Mouse (Mus musculus): ENCODE data around the gene Ttc5.
"Not testable (repeated sequence)": the region's sequence is repeated elsewhere in the genome, so short reads cannot be mapped to it uniquely, and the experiment has no call there.

Gene Ttc5

GRCm38 (mm10) chr14:50785251-50785637, at the start of gene Ttc5:
Ttc5 (minus strand) TSS chr14:50785519.
- DNase-seq (ENCODE audit: low read depth), result peak; percentile 97

GRCm38 (mm10) chr14:50834435-50834834, 49.1 kb upstream of the Ttc5 start:
- DNase-seq (ENCODE audit: low read depth), result no peak

- no peak for DNase-seq (ENCODE audit: low read depth)
Observed at GRCm38 (mm10) chr14:50833964-50834363, 48.6 kb upstream of the Ttc5 start.

GRCm38 (mm10) chr14:50829878-50830277, 44.6 kb upstream of the Ttc5 start:
- no peak for DNase-seq (ENCODE audit: low read depth)

GRCm38 (mm10) chr14:50826579-50826978, 41.3 kb upstream of the Ttc5 start:
- DNase-seq (ENCODE audit: low read depth), result no peak

- DNase-seq (ENCODE audit: low read depth), result peak; percentile 72
Observed at GRCm38 (mm10) chr14:50824219-50824618, 38.9 kb upstream of the Ttc5 start.

GRCm38 (mm10) chr14:50823240-50823639, 37.9 kb upstream of the Ttc5 start:
- peak; percentile 52 for DNase-seq (ENCODE audit: low read depth)

- DNase-seq (ENCODE audit: low read depth), result no peak
Observed at GRCm38 (mm10) chr14:50813060-50813459, 27.7 kb upstream of the Ttc5 start.

GRCm38 (mm10) chr14:50807487-50808072, 22.3 kb upstream of the Ttc5 start, which contains the start of the genes Ccnb1ip1 and Parp2:
Ccnb1ip1 (minus strand) TSS chr14:50807732.
Parp2 (plus strand) TSS chr14:50807841.
- peak; percentile 99 for DNase-seq (ENCODE audit: low read depth)

GRCm38 (mm10) chr14:50806469-50806868, 21.1 kb upstream of the Ttc5 start:
- not testable (repeated sequence) for DNase-seq (ENCODE audit: low read depth)

GRCm38 (mm10) chr14:50804683-50805082, 19.4 kb upstream of the Ttc5 start:
- DNase-seq (ENCODE audit: low read depth), result no peak

- DNase-seq (ENCODE audit: low read depth), result peak; percentile 50
Observed at GRCm38 (mm10) chr14:50802843-50803562, 17.7 kb upstream of the Ttc5 start.

GRCm38 (mm10) chr14:50802441-50802840, 17.1 kb upstream of the Ttc5 start:
- DNase-seq (ENCODE audit: low read depth), result no peak

- peak; percentile 86 for DNase-seq (ENCODE audit: low read depth)
Observed at GRCm38 (mm10) chr14:50799502-50800259, 14.4 kb upstream of the Ttc5 start.

- DNase-seq (ENCODE audit: low read depth), result peak; percentile 72
Observed at GRCm38 (mm10) chr14:50798512-50798911, 13.2 kb upstream of the Ttc5 start.

GRCm38 (mm10) chr14:50796464-50796863, 11.1 kb upstream of the Ttc5 start:
- no peak for DNase-seq (ENCODE audit: low read depth)

- no peak for DNase-seq (ENCODE audit: low read depth)
Observed at GRCm38 (mm10) chr14:50795965-50796364, 10.6 kb upstream of the Ttc5 start.

GRCm38 (mm10) chr14:50795261-50795935, 10.1 kb upstream of the Ttc5 start:
- DNase-seq (ENCODE audit: low read depth), result no peak

- DNase-seq (ENCODE audit: low read depth), result peak; percentile 46
Observed at GRCm38 (mm10) chr14:50788157-50788556, 2.8 kb upstream of the Ttc5 start.

GRCm38 (mm10) chr14:50784391-50785250, 698 bp downstream of the Ttc5 start:
- peak; percentile 50 for DNase-seq (ENCODE audit: low read depth)

GRCm38 (mm10) chr14:50782166-50782565, 3.2 kb downstream of the Ttc5 start:
- no peak for DNase-seq (ENCODE audit: low read depth)

Data from induced T-regulatory cell, adult 2 months (primary cell).